Mouse (Mus musculus) stomach, embryonic 16.5 days (tissue): ENCODE results near the gene Per2. TPM values are rescaled to one million over a fixed set of nuclear protein-coding genes. Genes with fewer than 3 reads are reported as not detected.

Experiments
- ATAC-seq: fragments of 200-750 bp; cut with Nextera tagmentation; 2 replicates; pipeline ENCODE4 v1.8.0; 2017; ENCODE audit warnings: moderate number of reproducible peaks, moderate TSS enrichment; ENCODE audit not compliant: insufficient read depth, low FRiP score
- H3K27ac ChIP-seq: fragments of 300-500 bp; sonication (generic); 2 replicates; pipeline ENCODE4 v1.5.1; 2014; ENCODE audit warnings: low read length
- H3K27me3 ChIP-seq: fragments of 300-500 bp; sonication (generic); 2 replicates; pipeline ENCODE4 v1.6.1; 2014; ENCODE audit warnings: low read length, control low read depth, mixed read lengths; ENCODE audit not compliant: control insufficient read depth, insufficient read depth
- H3K36me3 ChIP-seq: fragments of 300-500 bp; sonication (generic); 2 replicates; pipeline ENCODE4 v1.6.1; 2014; ENCODE audit warnings: low read length; ENCODE audit not compliant: control insufficient read depth, insufficient read depth
- H3K4me1 ChIP-seq: fragments of 300-500 bp; sonication (generic); 2 replicates; pipeline ENCODE4 v1.6.1; 2014; ENCODE audit warnings: low read length, control low read depth, mixed read lengths; ENCODE audit not compliant: control insufficient read depth, insufficient read depth
- H3K4me2 ChIP-seq: fragments of 300-500 bp; sonication (generic); 2 replicates; pipeline ENCODE4 v1.6.1; 2014; ENCODE audit warnings: low read depth, low read length, mixed read lengths
- H3K4me3 ChIP-seq: fragments of 300-500 bp; sonication (generic); replicated peaks from 2 replicates; pipeline ENCODE4 v1.5.1; 2014; ENCODE audit warnings: mild to moderate bottlenecking, low read length
- H3K9ac ChIP-seq: fragments of 300-500 bp; sonication (generic); 2 replicates; pipeline ENCODE4 v1.6.1; 2014; ENCODE audit warnings: low read length
- H3K9me3 ChIP-seq: fragments of 300-500 bp; sonication (generic); replicated peaks from 2 replicates; pipeline ENCODE4 v1.6.1; 2016; ENCODE audit warnings: low read length, control low read depth; ENCODE audit not compliant: control insufficient read depth
- WGBS: fragments of 180-500 bp; shearing (Covaris S2); extraction: QIAGEN DNeasy Blood & Tissue Kit; methylation state at CpG from one replicate; pipeline ENCODE4 v1.1.7; 2014; 5-methylcytosine and 5-hydroxymethylcytosine counted together
- polyA plus RNA-seq: library from polyadenylated mRNA; unstranded; fragments of >200 nt; fragmentation: Nextera tagmentation; extraction: Ambion mirVana; gene quantifications from 2 replicates; pipeline ENCODE4 v1.2.1, GENCODE M21; 2015

The Per2 gene
- polyA plus RNA-seq, 1 experiment from 2014 or later: 7.7 TPM

DNA sequence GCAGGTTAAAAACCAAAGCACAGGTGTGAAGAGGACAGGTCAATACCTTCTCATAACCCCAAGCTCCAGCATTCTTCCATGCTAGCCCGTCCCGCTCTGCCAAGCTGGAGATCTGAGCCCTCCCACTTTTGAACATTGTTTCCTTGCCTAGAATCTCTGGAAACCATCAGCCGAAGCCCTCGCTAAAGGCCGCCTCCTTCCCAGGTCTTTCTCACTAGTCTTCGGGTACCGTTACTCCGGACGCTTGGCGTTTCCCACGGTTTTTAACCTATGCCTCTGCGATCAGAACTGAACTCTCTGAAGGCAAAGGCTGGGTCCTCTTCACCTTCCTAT is 61.2 kb downstream of the Per2 start:
- Histone ChIP-seq H3K27ac (peak overlapping the region; percentile 68; the same call in 1 of the 2 replicates), H3K36me3 (no peaks in the 10 kb centered on the region), H3K9ac (peak overlapping the region; percentile 88), H3K4me1 (peaks cover 15% of the 10 kb centered on the region), H3K4me3 (peak overlapping the region; percentile 69), H3K27me3 (no peaks in the 10 kb centered on the region), H3K9me3 (no peaks in the 10 kb centered on the region), H3K4me2 (peak overlapping the region; percentile 67)
- WGBS: under 1% methylated on average over 12 of the region's 12 CpGs
- ATAC-seq: no peak

GRCm38 (mm10) chr1:91390369-91390768 is 68.8 kb downstream of the Per2 start:
- H3K36me3 ChIP-seq: peaks cover 12% of the 10 kb centered on the region
- H3K4me2 ChIP-seq: no peak overlapping the region
- no peak overlapping the region for H3K27ac ChIP-seq
- ATAC-seq: peak; percentile 33; the same call in 1 of the 2 replicates
- no peak overlapping the region for H3K9ac ChIP-seq
- H3K27me3 ChIP-seq: no peaks in the 10 kb centered on the region
- 59% methylated on average over 5 of the region's 5 CpGs for WGBS
- H3K4me3 ChIP-seq: no peak overlapping the region
- no peaks in the 10 kb centered on the region for H3K9me3 ChIP-seq
- H3K4me1 ChIP-seq: peaks cover 10% of the 10 kb centered on the region; the same call in 1 of the 2 replicates

- Histone ChIP-seq H3K9ac (no peak overlapping the region), H3K36me3 (peaks cover 54% of the 10 kb centered on the region), H3K27me3 (no peaks in the 10 kb centered on the region), H3K27ac (no peak overlapping the region), H3K4me3 (no peak overlapping the region), H3K9me3 (no peaks in the 10 kb centered on the region), H3K4me2 (no peak overlapping the region), H3K4me1 (no peaks in the 10 kb centered on the region)
- WGBS: 86% methylated on average over 4 of the region's 4 CpGs
- ATAC-seq: no peak
Observed at GRCm38 (mm10) chr1:91381091-91381471, 78.0 kb downstream of the Per2 start.

- Histone ChIP-seq H3K9me3 (no peaks in the 10 kb centered on the region), H3K27me3 (no peaks in the 10 kb centered on the region), H3K4me2 (no peak overlapping the region), H3K27ac (no peak overlapping the region), H3K4me3 (no peak overlapping the region), H3K36me3 (peaks cover 54% of the 10 kb centered on the region), H3K9ac (no peak overlapping the region), H3K4me1 (no peaks in the 10 kb centered on the region)
- peak; percentile 56; the same call in 1 of the 2 replicates for ATAC-seq
- 58% methylated on average over 7 of the region's 7 CpGs for WGBS
Observed at GRCm38 (mm10) chr1:91380453-91381090, 78.6 kb downstream of the Per2 start.

DNA sequence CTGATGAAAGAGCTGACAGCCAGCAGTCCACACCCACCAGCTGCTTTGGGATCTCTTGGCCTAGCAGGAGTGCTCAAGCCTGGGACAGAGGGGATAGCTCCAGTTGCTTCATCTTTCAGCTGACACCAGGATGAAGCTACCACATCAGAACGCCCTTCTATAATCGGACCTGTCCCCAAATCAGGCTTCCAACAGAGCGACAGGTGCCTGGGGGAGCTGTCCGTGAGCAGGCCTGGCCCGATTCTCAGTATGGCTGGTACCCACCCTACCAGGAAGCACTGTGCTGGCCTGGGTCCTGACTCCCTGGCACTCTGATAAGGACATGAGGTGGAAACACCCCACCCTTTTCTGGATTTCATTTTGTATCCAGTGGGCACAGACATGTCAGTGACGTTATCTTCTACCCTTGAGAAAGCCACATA is 85.7 kb downstream of the Per2 start:
- peaks cover 33% of the 10 kb centered on the region for H3K36me3 ChIP-seq
- no peak overlapping the region for H3K4me2 ChIP-seq
- ATAC-seq: no peak
- no peaks in the 10 kb centered on the region for H3K9me3 ChIP-seq
- H3K4me1 ChIP-seq: no peaks in the 10 kb centered on the region
- 92% methylated on average over 6 of the region's 6 CpGs for WGBS
- H3K27me3 ChIP-seq: no peaks in the 10 kb centered on the region
- H3K9ac ChIP-seq: no peak overlapping the region
- H3K27ac ChIP-seq: no peak overlapping the region
- H3K4me3 ChIP-seq: no peak overlapping the region

DNA sequence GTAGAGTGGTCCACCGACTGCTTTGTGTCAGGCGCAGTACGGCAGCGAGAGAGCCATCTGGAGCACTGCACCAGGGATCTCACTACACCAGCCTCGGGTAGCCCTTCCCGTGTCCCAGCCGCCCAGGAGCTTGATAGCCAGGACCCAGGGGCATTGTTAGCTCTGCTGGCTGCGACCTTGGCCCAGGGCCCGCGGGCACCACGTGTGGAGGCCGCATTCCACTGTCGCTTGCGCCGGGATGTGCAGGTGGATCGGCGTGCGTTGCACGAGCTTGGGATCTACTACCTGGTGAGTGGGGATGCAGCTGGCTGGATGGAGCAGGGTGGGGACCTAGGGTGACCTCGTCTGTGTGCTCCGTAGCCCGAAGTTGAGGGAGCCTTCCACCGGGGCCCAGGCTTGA is 89.1 kb downstream of the Per2 start:
- 80% methylated on average over 23 of the region's 23 CpGs for WGBS
- H3K9me3 ChIP-seq: no peaks in the 10 kb centered on the region
- H3K4me2 ChIP-seq: no peak overlapping the region
- H3K27ac ChIP-seq: no peak overlapping the region
- no peaks in the 10 kb centered on the region for H3K27me3 ChIP-seq
- peaks cover 9% of the 10 kb centered on the region; the same call in 1 of the 2 replicates for H3K36me3 ChIP-seq
- no peak overlapping the region for H3K4me3 ChIP-seq
- no peak overlapping the region for H3K9ac ChIP-seq
- H3K4me1 ChIP-seq: peaks cover 4% of the 10 kb centered on the region; the same call in 1 of the 2 replicates
- ATAC-seq: no peak

- Histone ChIP-seq H3K9me3 (no peaks in the 10 kb centered on the region), H3K4me3 (no peak overlapping the region), H3K4me2 (no peak overlapping the region), H3K27ac (no peak overlapping the region), H3K4me1 (peaks cover 4% of the 10 kb centered on the region; the same call in 1 of the 2 replicates), H3K36me3 (peaks cover 4% of the 10 kb centered on the region; the same call in 1 of the 2 replicates), H3K9ac (no peak overlapping the region), H3K27me3 (no peaks in the 10 kb centered on the region)
- 47% methylated on average over 4 of the region's 4 CpGs for whole genome bisulfite sequencing
- no peak for ATAC-seq
Observed at GRCm38 (mm10) chr1:91369408-91369807, 89.7 kb downstream of the Per2 start.

GRCm38 (mm10) chr1:91367295-91367694 is 91.8 kb downstream of the Per2 start:
- WGBS: 96% methylated on average over 3 of the region's 3 CpGs

GRCm38 (mm10) chr1:91366215-91367108 is 92.7 kb downstream of the Per2 start, which contains the start of gene Erfe:
TSS of gene Erfe (plus strand) at chr1:91366430.
- ATAC-seq: peak; percentile 75
- 1% methylated on average over 65 of the region's 68 CpGs for WGBS
- no peaks in the 10 kb centered on the region for H3K27me3 ChIP-seq
- no peaks in the 10 kb centered on the region for H3K9me3 ChIP-seq
- peak within 1 kb of the TSS; percentile 60 for H3K27ac ChIP-seq
- H3K4me3 ChIP-seq: peak within 1 kb of the TSS; percentile 56
- peak within 1 kb of the TSS; percentile 78 for H3K9ac ChIP-seq
- H3K4me1 ChIP-seq: peaks cover 4% of the 10 kb centered on the region; the same call in 1 of the 2 replicates
- peak within 1 kb of the TSS; percentile 99 for H3K4me2 ChIP-seq
- 0 out of 2 replicates have a peak, but pooled peaks cover 4% of the 10 kb centered on the region for H3K36me3 ChIP-seq

More at GRCm38 (mm10) chr1:91367295-91367694, 91.8 kb downstream of the Per2 start:
- Histone ChIP-seq H3K36me3 (peaks cover 4% of the 10 kb centered on the region; the same call in 1 of the 2 replicates), H3K27me3 (no peaks in the 10 kb centered on the region), H3K4me3 (no peak overlapping the region), H3K9me3 (no peaks in the 10 kb centered on the region), H3K4me2 (peak overlapping the region; percentile 99), H3K27ac (no peak overlapping the region), H3K9ac (no peak overlapping the region), H3K4me1 (peaks cover 4% of the 10 kb centered on the region; the same call in 1 of the 2 replicates)
- ATAC-seq: no peak
